Mouse (Mus musculus) olfactory bulb, adult 2 months (tissue): ENCODE measurements at regions not wholly inside any gene's neighbourhood (a gene's known extent, or its start where the extent isn't known, plus 50 kb on each side); places are given as distances from the start of the nearest gene placed in this dataset.

Experiments used
- H3K27ac ChIP-seq: fragments of 200-500 bp; 2 replicates; pipeline ENCODE4 v1.5.1; 2012; ENCODE audit warnings: low read depth, low read length; ENCODE audit not compliant: insufficient read depth
- H3K4me1 ChIP-seq: fragments of 200-500 bp; 2 replicates; pipeline ENCODE4 v1.6.1; 2012; ENCODE audit warnings: low read length; ENCODE audit not compliant: control insufficient read depth, insufficient read depth
- H3K4me3 ChIP-seq: fragments of 200-500 bp; 2 replicates; pipeline ENCODE4 v1.5.1; 2012; ENCODE audit warnings: mild to moderate bottlenecking, low read depth, low read length, moderate library complexity; ENCODE audit not compliant: insufficient read depth
- CTCF ChIP-seq: fragments of 200-500 bp; IDR thresholded peaks from 2 replicates; pipeline ENCODE4 v1.5.1; 2012; ENCODE audit warnings: low read depth, mild to moderate bottlenecking, low read length, moderate library complexity; ENCODE audit not compliant: insufficient read depth
- POLR2A ChIP-seq: fragments of 200-500 bp; IDR thresholded peaks from 2 replicates; pipeline ENCODE4 v1.6.1; 2012; ENCODE audit warnings: mild to moderate bottlenecking, low read depth, low read length, moderate library complexity; ENCODE audit not compliant: insufficient read depth
- WGBS: fragments of 180-500 bp; shearing (Covaris S2); methylation state at CpG from one replicate; pipeline ENCODE4 v1.1.7; 2018; 5-methylcytosine and 5-hydroxymethylcytosine counted together

DNA sequence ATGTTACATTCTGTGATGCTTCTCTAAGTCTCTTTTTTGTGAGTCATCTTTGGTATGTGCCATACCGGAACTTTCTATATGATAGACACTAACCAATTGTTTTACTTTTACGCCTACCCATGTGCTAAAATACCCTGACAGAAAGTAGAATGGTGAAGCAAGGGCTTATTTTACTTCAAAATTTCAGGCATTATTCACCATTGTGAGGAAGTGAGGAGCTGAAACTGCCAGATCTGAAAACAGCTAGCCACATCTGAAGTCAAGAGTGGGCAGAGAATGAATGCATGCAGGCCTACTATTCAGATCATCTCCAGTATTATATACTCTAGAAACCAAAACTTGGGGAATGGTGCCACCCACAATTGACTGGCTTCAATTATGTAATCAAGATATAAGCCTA, 313.7 kb upstream of the Defb41 start:
- 59% methylated on average over 2 of the region's 2 CpGs for WGBS
- Histone ChIP-seq H3K4me1 (no peaks in the 10 kb centered on the region), H3K27ac (no peak overlapping the region), H3K4me3 (no peak overlapping the region)
- TF ChIP-seq POLR2A, result no peak
- no peak for TF ChIP-seq CTCF

- 51% methylated on average over 2 of the region's 2 CpGs for WGBS
- no peak for TF ChIP-seq CTCF
- no peak for TF ChIP-seq POLR2A
These were observed 302.1 kb upstream of the Defb41 start for GRCm38 (mm10) chr1:18567086-18567485.

GRCm38 (mm10) chr1:18551211-18551610, 286.3 kb upstream of the Defb41 start:
- no peak for TF ChIP-seq POLR2A
- TF ChIP-seq CTCF, result no peak
- H3K27ac ChIP-seq, result no peak overlapping the region
- whole genome bisulfite sequencing, result 35% methylated on average over 2 of the region's 2 CpGs

More at GRCm38 (mm10) chr1:18567086-18567485, 302.1 kb upstream of the Defb41 start:
- H3K4me3 ChIP-seq, result no peak overlapping the region
- H3K4me1 ChIP-seq, result no peaks in the 10 kb centered on the region
- no peak overlapping the region for H3K27ac ChIP-seq

DNA sequence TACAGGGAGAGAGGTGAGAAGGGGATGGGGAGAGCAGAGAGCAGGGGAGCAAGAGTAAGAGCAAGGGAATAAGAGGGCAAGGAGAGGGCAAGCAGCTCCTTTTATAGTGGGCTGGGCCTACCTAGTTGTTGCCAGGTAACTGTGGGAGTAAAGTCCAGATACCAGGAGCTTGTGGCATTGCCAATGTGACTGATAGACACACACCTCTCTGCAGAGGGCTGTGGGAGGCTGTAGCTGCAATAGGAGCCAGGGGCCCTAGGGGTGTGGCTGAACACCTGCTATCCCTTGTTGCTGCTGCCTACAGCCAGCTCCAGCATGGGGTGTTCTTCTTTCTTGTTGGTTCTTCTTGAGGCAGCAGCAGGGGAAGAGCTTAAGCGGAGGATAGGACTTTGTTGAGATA, 266.8 kb upstream of the Defb41 start:
- Histone ChIP-seq H3K4me3 (no peak overlapping the region), H3K4me1 (no peaks in the 10 kb centered on the region), H3K27ac (no peak overlapping the region)
- TF ChIP-seq POLR2A, result no peak
- no peak for TF ChIP-seq CTCF
- WGBS, result 93% methylated on average over 1 of the region's 1 CpGs

More at GRCm38 (mm10) chr1:18551211-18551610, 286.3 kb upstream of the Defb41 start:
- Histone ChIP-seq H3K4me1 (0 out of 2 replicates have a peak, but pooled peaks cover 2% of the 10 kb centered on the region), H3K4me3 (no peak overlapping the region)

DNA sequence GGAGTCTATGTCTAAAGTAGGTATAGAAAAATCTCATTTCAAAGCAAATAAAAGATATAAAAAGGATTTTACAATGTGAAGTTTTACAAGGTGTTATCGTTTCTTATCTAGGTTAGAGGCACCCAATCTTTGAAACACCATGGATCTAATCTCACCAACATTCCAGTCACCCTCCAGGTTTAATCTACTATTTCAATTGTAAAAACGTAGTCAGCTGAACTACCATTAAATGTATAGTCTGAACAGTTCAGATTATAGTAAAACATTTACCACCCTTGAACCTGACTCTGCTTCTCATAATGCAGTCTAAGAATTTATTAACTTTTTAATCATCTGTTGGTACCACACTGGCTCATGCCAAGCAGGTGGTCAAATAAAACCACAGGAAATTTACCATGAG, 259.5 kb upstream of the Defb41 start:
- Histone ChIP-seq H3K4me1 (no peaks in the 10 kb centered on the region), H3K4me3 (no peak overlapping the region), H3K27ac (no peak overlapping the region)
- TF ChIP-seq CTCF, result no peak
- TF ChIP-seq POLR2A, result no peak
- WGBS, result 86% methylated on average over 2 of the region's 2 CpGs

DNA sequence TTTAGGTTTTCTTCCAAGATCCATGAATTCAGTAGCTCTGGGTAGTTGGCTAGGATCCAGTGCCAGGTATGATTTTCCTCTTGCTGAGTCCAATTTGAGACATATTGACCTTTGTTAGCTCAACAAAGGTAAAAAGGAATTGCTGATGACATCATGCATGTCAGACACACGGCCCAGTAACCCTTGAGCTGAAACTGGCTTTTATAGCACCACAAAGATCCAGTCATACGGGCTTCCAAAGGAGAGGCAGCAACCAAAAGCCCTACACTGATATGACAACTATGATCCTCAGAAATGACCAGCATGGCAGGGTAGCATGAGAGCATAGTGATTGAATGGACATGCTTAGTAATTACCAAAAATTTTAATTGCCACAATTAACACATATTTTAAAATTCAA, 258.0 kb upstream of the Defb41 start:
- Histone ChIP-seq H3K4me3 (no peak overlapping the region), H3K4me1 (no peaks in the 10 kb centered on the region), H3K27ac (no peak overlapping the region)
- TF ChIP-seq CTCF (no peak), POLR2A (no peak)
- WGBS, result 65% methylated on average over 2 of the region's 2 CpGs

DNA sequence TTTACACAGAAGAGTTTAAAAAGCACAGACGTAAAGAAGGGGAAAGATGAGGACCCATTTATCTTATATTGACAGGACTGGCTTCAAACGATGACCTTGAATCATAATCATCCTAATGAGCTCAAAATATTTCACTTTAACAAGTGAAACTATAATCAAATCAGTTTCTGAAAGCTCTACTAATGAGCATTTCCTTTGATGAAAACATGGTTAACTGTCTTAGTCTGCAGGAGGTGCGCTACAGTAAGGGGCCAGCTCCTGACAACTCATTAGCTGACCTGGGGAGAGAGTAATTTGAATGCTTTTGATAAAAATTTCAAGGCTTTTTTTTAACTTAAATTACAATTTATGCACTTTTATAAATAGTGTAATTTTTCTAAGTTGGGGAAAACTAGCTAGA, 247.8 kb upstream of the Defb41 start:
- Histone ChIP-seq H3K4me3 (no peak overlapping the region), H3K27ac (no peak overlapping the region), H3K4me1 (no peaks in the 10 kb centered on the region)
- TF ChIP-seq POLR2A, result no peak
- TF ChIP-seq CTCF, result no peak
- WGBS, result 64% methylated on average over 3 of the region's 3 CpGs

GRCm38 (mm10) chr1:18498556-18498955, 233.6 kb upstream of the Defb41 start:
- 56% methylated on average over 3 of the region's 3 CpGs for WGBS
- no peak overlapping the region for H3K27ac ChIP-seq

DNA sequence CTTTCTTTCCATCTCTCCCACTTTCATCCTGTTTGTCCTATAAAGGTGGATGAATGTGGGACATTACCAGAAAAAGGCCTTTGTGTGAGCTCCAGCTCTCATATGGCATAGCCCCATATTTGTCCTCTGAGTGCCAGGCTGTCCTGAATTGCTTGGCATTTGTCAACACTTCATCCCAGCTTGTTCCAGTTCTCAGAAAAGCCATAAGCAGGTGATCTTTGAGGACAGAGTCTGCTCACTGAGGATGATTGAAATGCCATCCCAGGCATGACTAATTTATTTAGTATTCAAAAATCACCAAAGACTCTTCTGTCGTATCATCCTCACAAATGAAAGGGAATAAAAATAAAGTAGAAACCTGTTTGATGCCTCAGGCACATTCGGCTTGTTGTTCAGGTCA, 203.6 kb upstream of the Defb41 start:
- Histone ChIP-seq H3K4me1 (no peaks in the 10 kb centered on the region), H3K27ac (no peak overlapping the region), H3K4me3 (no peak overlapping the region)
- no peak for TF ChIP-seq CTCF
- no peak for TF ChIP-seq POLR2A
- WGBS, result 87% methylated on average over 2 of the region's 2 CpGs

More at GRCm38 (mm10) chr1:18498556-18498955, 233.6 kb upstream of the Defb41 start:
- TF ChIP-seq CTCF (no peak), POLR2A (no peak)
- H3K4me1 ChIP-seq, result no peaks in the 10 kb centered on the region
- H3K4me3 ChIP-seq, result no peak overlapping the region

DNA sequence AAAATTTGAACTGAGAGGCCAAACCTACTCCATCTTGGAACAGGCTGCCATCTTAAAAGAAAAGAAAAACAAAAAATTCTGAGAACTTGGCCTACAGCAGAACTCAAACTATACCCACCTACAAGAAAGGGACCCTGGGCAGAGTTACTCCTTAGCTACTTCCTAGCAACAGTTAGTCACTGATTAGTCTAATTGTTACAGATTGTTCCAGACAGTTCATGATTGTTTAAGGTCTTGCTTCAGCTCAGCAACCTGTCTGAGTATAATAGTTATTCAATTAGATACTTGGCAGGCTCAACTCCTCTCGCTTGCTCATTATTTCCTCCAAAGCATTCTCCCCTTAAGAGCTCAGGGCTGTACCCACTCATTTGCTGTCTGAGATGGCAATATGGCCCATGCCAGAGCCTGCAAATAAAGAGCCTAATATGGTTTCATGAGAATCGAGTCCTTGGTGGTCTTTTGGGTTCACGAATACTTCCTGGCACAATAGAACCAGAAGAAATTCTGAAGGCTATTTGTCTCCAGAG, 200.4 kb upstream of the Defb41 start:
- TF ChIP-seq POLR2A (no peak), CTCF (no peak)
- WGBS, result 42% methylated on average over 3 of the region's 3 CpGs

More for the DNA sequence above, 200.4 kb upstream of the Defb41 start:
- H3K4me1 ChIP-seq, result no peaks in the 10 kb centered on the region
- H3K27ac ChIP-seq, result no peak overlapping the region
- H3K4me3 ChIP-seq, result no peak overlapping the region
